Mouse (Mus musculus) liver, adult (tissue): ENCODE results near the gene Atp1a3.

Experiments
- GATA4 ChIP-seq: IDR thresholded peaks from 2 replicates; pipeline ENCODE4 v1.6.1; 2014; ENCODE audit warnings: mild to moderate bottlenecking, low read length; ENCODE audit not compliant: insufficient replicate concordance

The Atp1a3 gene

GRCm38 (mm10) chr7:24949958-24950623, 55.7 kb downstream of the Atp1a3 start:
- no peak for TF ChIP-seq GATA4

GRCm38 (mm10) chr7:24948774-24949173, 57.0 kb downstream of the Atp1a3 start:
- TF ChIP-seq GATA4 = no peak

- TF ChIP-seq GATA4 = no peak
Observed at GRCm38 (mm10) chr7:24947316-24948048, 58.3 kb downstream of the Atp1a3 start.

- TF ChIP-seq GATA4 = no peak
Observed at GRCm38 (mm10) chr7:24944257-24944950, 61.4 kb downstream of the Atp1a3 start, which contains the start of gene Gm4881. Gm4881 (minus strand) TSS chr7:24944494.

- no peak for TF ChIP-seq GATA4
Observed at GRCm38 (mm10) chr7:24943641-24944040, 62.1 kb downstream of the Atp1a3 start.

GRCm38 (mm10) chr7:24931651-24932050, 74.1 kb downstream of the Atp1a3 start:
- no peak for TF ChIP-seq GATA4

GRCm38 (mm10) chr7:24930475-24930874, 75.3 kb downstream of the Atp1a3 start:
- no peak for TF ChIP-seq GATA4
